Mouse (Mus musculus): ENCODE results near the gene Morn1. TPM values are rescaled to one million over a fixed set of nuclear protein-coding genes. Genes with fewer than 3 reads are reported as not detected.

Morn1 gene
- polyA plus RNA-seq, 2 experiments from 2014 or later = 1.2 to 1.6 TPM

DNA sequence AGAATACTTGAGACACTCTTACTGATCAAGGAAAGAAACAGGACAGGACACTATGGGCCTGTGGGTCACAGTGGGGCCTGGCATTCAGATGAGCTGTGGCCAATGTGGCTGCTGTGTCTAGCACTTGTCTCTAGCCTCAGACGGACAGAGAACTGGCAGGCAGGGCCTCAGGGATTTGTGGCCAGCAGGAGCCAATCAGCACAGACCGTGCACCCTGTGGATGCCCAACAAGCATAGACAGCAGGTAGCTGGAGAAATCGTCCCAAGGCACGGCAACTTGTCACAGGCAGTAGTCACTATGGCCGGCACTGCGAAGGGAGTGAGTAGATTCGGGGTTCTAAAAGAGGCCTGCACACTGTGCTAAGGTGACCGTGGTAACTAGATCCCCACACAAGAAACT, 77.3 kb downstream of the Morn1 start:
- ATAC-seq = no peak

DNA sequence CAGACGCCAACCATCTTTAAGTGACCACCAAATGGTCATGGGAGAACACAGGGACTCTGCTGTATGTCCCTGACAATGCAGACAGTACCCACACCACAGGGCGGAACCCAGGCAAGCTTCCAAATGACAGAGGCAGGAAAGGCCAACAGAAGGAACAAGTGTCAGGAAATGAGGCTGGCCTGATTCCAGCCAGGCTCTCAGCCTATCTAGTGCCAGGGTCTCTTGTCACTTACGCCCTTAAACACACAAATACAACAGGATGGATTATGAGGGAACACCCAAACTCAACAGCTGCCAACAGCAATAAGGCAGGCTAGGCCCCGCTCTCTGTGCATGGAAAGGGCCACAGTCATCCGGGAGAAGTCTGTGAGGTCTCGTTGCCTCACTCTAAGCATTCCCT, 78.2 kb downstream of the Morn1 start:
- no peak for ATAC-seq

GRCm38 (mm10) chr4:155165861-155166260, 79.5 kb downstream of the Morn1 start:
- ATAC-seq = no peak

DNA sequence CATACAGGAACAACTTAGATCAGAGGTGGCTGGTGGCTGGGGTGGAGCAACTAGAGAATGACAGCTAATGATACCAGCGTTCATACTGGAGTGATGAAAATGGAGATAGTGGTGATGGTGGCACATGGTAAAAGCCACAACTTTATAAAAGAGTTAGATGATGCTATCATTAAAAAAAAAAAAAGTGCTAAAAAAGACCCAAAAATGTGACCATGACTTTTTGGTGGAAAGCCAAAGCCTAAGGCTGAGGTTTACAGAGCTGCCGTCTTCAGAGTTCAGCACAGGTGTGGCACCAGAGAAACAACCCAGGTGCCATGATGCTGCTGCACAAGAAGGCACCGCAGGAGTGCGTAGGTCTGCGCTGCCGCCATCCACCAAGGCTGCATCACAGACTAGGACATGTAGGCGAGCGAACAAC, 82.5 kb downstream of the Morn1 start:
- ATAC-seq = peak; percentile 74

DNA sequence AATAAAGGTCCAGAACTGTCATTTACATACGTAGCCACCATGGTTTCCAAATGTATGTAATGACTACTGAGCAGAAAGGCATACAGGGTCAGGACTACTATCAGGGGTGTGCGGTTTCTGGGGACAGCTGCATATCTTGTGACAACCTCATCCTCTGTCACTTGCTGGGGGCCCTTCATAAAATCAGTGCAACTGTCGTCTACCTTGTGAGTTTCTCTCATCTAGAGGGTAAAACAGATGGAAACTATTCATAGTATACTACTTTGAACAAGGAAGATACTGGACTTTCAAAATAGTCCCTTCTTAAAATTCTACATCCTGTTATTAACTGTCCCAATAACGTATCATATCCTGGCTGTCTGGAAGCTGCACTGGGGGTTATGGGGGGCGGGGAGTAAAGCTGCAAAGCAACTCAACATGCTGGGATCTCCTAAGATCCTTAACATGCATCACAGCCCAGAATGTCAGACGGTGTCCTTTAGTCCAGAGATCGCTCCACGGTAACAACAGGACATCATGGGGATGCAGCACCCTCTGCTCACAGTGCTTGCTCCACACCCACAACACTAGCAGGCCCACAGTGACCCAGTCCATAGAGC, 84.3 kb downstream of the Morn1 start:
- peak; percentile 19 for ATAC-seq

GRCm38 (mm10) chr4:155171961-155172533, 85.7 kb downstream of the Morn1 start:
- ATAC-seq = no peak

- ATAC-seq = no peak
Measured at GRCm38 (mm10) chr4:155172909-155173821, 86.8 kb downstream of the Morn1 start.

GRCm38 (mm10) chr4:155173822-155174785, 87.7 kb downstream of the Morn1 start:
- ATAC-seq = no peak

DNA sequence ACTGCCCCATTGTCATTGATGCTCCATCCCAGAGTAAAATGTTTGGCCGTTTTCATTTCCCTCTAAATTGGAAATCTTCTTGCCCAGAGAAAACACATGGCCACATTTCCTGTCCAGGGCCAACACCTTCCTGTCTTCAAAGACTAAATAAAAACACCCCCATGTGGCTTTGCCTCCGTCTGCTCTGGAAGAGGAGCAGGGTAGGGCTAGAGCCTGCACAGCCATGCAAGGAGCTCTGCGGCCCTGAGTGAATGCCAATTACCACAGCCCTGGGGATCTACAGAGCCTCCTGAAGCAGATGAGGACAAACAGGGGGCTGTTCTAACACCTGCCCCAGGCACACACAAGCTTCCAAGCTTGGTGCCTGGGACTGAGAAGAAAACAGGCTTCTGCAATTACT, 89.8 kb downstream of the Morn1 start:
- ATAC-seq = no peak

DNA sequence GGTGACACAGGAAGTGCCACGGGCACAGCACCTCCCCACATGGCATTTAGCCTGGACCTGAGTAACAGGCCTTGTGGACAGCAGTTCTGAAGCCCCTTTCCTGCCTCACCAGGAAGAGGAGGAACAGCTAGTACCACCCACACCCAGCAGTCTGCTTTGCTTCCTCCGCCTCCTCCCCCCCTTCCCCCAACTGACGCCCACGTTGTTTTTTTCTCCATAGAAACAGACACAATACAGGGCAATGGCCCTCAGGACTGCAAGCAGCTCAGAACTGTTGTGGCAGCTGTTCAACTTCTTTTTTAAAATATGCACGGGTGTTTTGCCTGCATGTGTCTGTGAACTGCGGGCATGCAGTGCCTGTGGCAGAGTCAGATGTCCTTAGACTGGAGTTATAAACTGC, 91.9 kb downstream of the Morn1 start:
- ATAC-seq = peak; percentile 85

GRCm38 (mm10) chr4:155178981-155179512, 92.7 kb downstream of the Morn1 start:
- ATAC-seq = peak; percentile 17

DNA sequence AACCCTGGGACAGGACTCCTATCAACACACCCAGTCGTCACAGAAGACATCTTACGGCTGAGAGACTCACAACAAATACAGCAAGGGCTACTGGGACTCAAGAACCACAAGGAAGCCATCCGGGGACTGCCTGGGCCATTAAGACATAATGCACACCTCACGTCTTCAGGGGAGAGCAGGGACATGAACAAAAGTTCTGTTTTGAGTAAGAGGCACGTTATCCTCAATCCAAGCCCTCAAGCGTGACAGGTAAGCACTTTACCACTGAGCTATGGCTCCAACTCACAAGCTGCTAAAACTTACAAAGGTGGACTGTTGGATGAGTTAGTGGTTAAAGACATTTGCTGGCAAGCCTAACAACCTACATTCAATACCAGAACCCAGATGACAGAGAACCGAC, 96.8 kb downstream of the Morn1 start:
- ATAC-seq = no peak

DNA sequence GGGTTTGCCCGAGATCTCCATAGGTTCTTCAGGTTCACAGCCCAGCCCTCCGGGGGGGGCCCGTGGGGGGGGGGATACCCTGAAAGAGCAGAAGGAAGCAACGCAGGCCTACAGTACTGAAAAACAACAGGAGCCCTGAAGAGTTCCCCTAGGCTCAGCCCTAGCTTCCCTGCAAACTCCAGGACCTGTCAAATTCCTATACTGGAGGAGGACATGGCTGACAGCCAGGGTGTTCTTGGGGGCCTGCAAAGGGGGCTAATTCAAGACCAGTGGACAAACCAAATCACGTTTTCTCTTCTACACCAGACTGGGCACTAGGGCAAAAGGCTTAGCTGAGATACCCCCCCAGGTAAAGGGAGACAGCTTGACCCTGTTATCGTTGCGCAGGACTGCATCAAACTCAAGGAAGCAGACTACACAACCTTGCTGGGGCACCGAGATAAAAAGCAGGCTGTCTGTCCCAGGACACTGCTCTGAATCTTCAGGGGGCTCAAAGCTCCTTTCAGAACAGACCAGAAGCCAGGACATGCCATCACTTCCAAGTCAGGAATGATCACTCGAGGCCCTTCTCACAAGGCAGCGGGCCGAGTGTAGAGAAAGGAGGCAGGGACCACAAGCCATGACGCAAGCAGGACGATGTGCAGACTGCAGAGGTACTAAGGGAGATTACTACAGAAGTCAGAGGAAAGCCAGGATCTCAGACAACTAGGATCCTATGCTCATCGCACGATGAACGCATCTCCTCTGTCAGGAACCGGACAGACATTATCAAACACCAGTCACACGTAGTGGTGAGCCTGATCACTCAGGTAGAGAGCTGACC, 98.1 kb downstream of the Morn1 start:
- no peak for ATAC-seq

GRCm38 (mm10) chr4:155185845-155186244, 99.5 kb downstream of the Morn1 start:
- ATAC-seq = no peak

DNA sequence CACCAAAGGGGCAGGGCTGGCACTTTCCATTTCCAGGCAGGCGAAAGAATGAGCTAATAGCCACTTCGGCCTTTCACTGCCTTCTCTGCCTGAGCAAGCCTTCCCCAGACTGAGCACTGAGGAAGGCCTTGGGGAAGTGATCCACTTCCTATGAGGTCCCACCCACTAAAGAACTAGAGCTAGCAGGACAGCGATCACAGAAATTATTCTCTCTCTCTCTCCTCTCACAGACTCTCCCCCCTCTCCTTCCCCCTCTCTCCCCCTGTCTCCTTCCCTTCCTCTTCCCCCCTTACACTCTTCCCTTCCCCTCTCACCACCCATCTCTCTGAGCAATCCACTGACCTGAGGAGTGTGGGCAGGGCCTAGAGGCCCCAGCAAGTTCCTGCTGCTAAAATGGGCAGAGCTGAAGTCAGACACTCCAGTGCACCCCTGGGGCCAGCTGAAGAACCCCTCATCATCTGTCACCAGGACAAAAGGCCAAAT, 100.9 kb downstream of the Morn1 start:
- ATAC-seq = peak; percentile 37

- no peak for ATAC-seq
Measured at GRCm38 (mm10) chr4:155188341-155188740, 102.0 kb downstream of the Morn1 start.

GRCm38 (mm10) chr4:155188803-155189202, 102.4 kb downstream of the Morn1 start:
- no peak for ATAC-seq

- ATAC-seq = no peak
Measured at GRCm38 (mm10) chr4:155189711-155190139, 103.3 kb downstream of the Morn1 start.

- ATAC-seq = no peak
Measured at GRCm38 (mm10) chr4:155190275-155190674, 103.9 kb downstream of the Morn1 start.

All from activated CD4-positive, CD25-positive, alpha-beta regulatory T cell, adult 4 months (primary cell).